Mouse (Mus musculus) hindbrain, embryonic 14.5 days (tissue): ENCODE data around the gene Atoh8. TPM values are rescaled to one million over a fixed set of nuclear protein-coding genes. Genes with fewer than 3 reads are reported as not detected.

Experiments
- ATAC-seq: fragments of 200-750 bp; cut with Nextera tagmentation; 2 replicates; pipeline ENCODE4 v1.8.0; 2017; ENCODE audit warnings: moderate number of reproducible peaks, mild to moderate bottlenecking, moderate TSS enrichment, moderate library complexity; ENCODE audit not compliant: low FRiP score
- DNase-seq: peaks from one replicate; pipeline ENCODE4 v3.0.0-alpha.2; 2015; ENCODE audit warnings: low spot score
- H3K27ac ChIP-seq: fragments of 300-500 bp; sonication (generic); 2 replicates; pipeline ENCODE4 v1.5.1; 2014; ENCODE audit warnings: mild to moderate bottlenecking, moderate library complexity
- H3K27me3 ChIP-seq: fragments of 300-500 bp; sonication (generic); 2 replicates; pipeline ENCODE4 v1.6.1; 2014; ENCODE audit warnings: mild to moderate bottlenecking, low read length, mixed read lengths; ENCODE audit not compliant: control insufficient read depth, insufficient read depth
- H3K36me3 ChIP-seq: fragments of 300-500 bp; sonication (generic); replicated peaks from 2 replicates; pipeline ENCODE4 v1.6.1; 2014; ENCODE audit not compliant: control insufficient read depth, insufficient read depth
- H3K4me1 ChIP-seq: fragments of 300-500 bp; sonication (generic); replicated peaks from 2 replicates; pipeline ENCODE4 v1.6.1; 2014; ENCODE audit warnings: antibody characterized with exemption, low read length, mixed read lengths; ENCODE audit not compliant: control insufficient read depth, insufficient read depth
- H3K4me2 ChIP-seq: fragments of 300-500 bp; sonication (generic); replicated peaks from 2 replicates; pipeline ENCODE4 v1.6.1; 2014; ENCODE audit warnings: mild to moderate bottlenecking, moderate library complexity
- H3K4me3 ChIP-seq: fragments of 300-500 bp; sonication (generic); replicated peaks from 2 replicates; pipeline ENCODE4 v1.5.1; 2014; ENCODE audit warnings: mild to moderate bottlenecking, low read length
- H3K9ac ChIP-seq: fragments of 300-500 bp; sonication (generic); 2 replicates; pipeline ENCODE4 v1.6.1; 2014
- H3K9me3 ChIP-seq: fragments of 300-500 bp; sonication (generic); 2 replicates; pipeline ENCODE4 v1.6.1; 2016; ENCODE audit warnings: low read length; ENCODE audit not compliant: control insufficient read depth
- WGBS: fragments of 180-500 bp; shearing (Covaris S2); extraction: QIAGEN DNeasy Blood & Tissue Kit; methylation state at CpG from one replicate; pipeline ENCODE4 v1.1.7; 2014; 5-methylcytosine and 5-hydroxymethylcytosine counted together
- polyA plus RNA-seq: library from polyadenylated mRNA; unstranded; fragments of >200 nt; fragmentation: Nextera tagmentation; extraction: Ambion mirVana; gene quantifications from 2 replicates; pipeline ENCODE4 v1.2.1, GENCODE M21; 2014

The Atoh8 gene
- polyA plus RNA-seq, 1 experiment from 2014 or later: 3.0 TPM

- no peaks in the 10 kb centered on the region for H3K9me3 ChIP-seq
- no peaks in the 10 kb centered on the region for H3K36me3 ChIP-seq
- no peak overlapping the region for H3K4me3 ChIP-seq
- DNase-seq: no peak
- no peak for ATAC-seq
- no peak overlapping the region for H3K9ac ChIP-seq
- H3K4me2 ChIP-seq: no peak overlapping the region
- no peak overlapping the region for H3K27ac ChIP-seq
- 97% methylated on average over 3 of the region's 3 CpGs for WGBS
- H3K27me3 ChIP-seq: no peaks in the 10 kb centered on the region
- no peaks in the 10 kb centered on the region for H3K4me1 ChIP-seq
Measured at GRCm38 (mm10) chr6:72160991-72161390, 74.4 kb downstream of the Atoh8 start.

GRCm38 (mm10) chr6:72159861-72160395, 75.4 kb downstream of the Atoh8 start:
- H3K27ac ChIP-seq: no peak overlapping the region
- no peaks in the 10 kb centered on the region for H3K4me1 ChIP-seq
- WGBS: 87% methylated on average over 10 of the region's 10 CpGs
- peaks cover 6% of the 10 kb centered on the region for H3K36me3 ChIP-seq
- H3K27me3 ChIP-seq: no peaks in the 10 kb centered on the region
- no peaks in the 10 kb centered on the region for H3K9me3 ChIP-seq
- no peak overlapping the region for H3K4me3 ChIP-seq
- H3K4me2 ChIP-seq: no peak overlapping the region
- H3K9ac ChIP-seq: no peak overlapping the region
- ATAC-seq (no peak), DNase-seq (no peak)

DNA sequence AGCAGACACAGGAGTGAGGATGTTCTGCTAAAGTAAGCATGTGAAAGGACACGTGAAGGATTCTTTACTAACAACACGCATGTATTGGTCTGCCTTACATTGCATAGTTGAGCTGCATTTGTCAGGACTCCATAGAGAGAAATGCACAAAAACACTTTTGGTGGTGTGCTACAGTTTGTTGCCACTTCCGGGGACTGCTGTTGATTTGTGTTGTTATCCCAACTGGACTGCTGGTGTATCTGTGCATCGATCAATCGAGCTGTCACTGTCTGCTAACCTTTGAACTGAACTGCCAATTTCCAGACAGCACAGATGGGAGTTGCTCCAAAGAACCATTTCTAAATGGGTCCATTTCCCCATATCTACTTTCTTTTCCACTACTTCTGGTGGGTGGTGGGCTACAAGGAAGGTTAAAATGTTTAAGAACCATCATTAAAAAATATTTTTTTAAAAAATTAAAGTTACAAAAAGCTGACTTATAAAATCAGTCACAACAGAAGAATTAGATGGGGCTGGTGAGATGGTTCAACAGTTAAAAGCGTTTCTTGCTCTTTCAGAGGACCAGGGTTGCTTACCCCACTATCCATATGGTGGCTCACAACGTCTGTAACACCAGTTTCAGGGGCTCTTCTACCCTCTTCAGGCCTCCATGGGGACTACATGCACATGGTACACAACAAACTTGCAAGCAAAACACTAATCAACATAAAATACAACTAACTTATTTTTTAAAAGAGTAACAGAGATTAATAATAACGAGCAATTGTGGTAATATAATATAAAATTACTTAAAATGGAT, 76.2 kb downstream of the Atoh8 start:
- ATAC-seq: no peak
- DNase-seq: no peak
- H3K36me3 ChIP-seq: peaks cover 12% of the 10 kb centered on the region
- H3K9ac ChIP-seq: no peak overlapping the region
- no peaks in the 10 kb centered on the region for H3K27me3 ChIP-seq
- no peak overlapping the region for H3K4me2 ChIP-seq
- H3K27ac ChIP-seq: no peak overlapping the region
- 85% methylated on average over 8 of the region's 8 CpGs for WGBS
- H3K4me1 ChIP-seq: no peaks in the 10 kb centered on the region
- no peak overlapping the region for H3K4me3 ChIP-seq
- H3K9me3 ChIP-seq: no peaks in the 10 kb centered on the region

Other genes starting within 250 kb of the Atoh8 start
- 59.6 and 64.9 TPM in 2 replicates for gene St3gal5, start 138.0 kb downstream of the Atoh8 start, polyA plus RNA-seq
- 0.37 and 0.55 TPM in 2 replicates for gene Sftpb, start 69.0 kb upstream of the Atoh8 start, polyA plus RNA-seq
- 54.3 and 58.2 TPM in 2 replicates for gene Usp39, start 109.6 kb upstream of the Atoh8 start, polyA plus RNA-seq
- 13.7 and 15.9 TPM in 2 replicates for gene 0610030E20Rik, start 111.7 kb upstream of the Atoh8 start, polyA plus RNA-seq
- 24.5 and 26.8 TPM in 2 replicates for gene Tmem150a, start 119.9 kb upstream of the Atoh8 start, polyA plus RNA-seq
- gene Rnf181, start 131.4 kb upstream of the Atoh8 start, polyA plus RNA-seq: 127 and 136 TPM in 2 replicates
- gene Vamp5, start 144.9 kb upstream of the Atoh8 start, polyA plus RNA-seq: 21.8 and 23.6 TPM in 2 replicates
- gene Vamp8, start 155.1 kb upstream of the Atoh8 start, polyA plus RNA-seq: 21.9 and 28.8 TPM in 2 replicates
- 7.4 and 10.9 TPM in 2 replicates for gene Ggcx, start 178.7 kb upstream of the Atoh8 start, polyA plus RNA-seq
- gene Mat2a, start 204.0 kb upstream of the Atoh8 start, polyA plus RNA-seq: 336 and 338 TPM in 2 replicates